Mouse (Mus musculus) neural tube, embryonic 15.5 days (tissue): ENCODE results near the gene Camta1. TPM values are rescaled to one million over a fixed set of nuclear protein-coding genes. Genes with fewer than 3 reads are reported as not detected.

Experiments used
- ATAC-seq: fragments of 200-750 bp; cut with Nextera tagmentation; 2 replicates; pipeline ENCODE4 v1.8.0; 2017; ENCODE audit warnings: mild to moderate bottlenecking, moderate TSS enrichment, moderate library complexity; ENCODE audit not compliant: low FRiP score
- H3K27ac ChIP-seq: fragments of 300-500 bp; sonication (generic); replicated peaks from 2 replicates; pipeline ENCODE4 v1.5.1; 2015; ENCODE audit warnings: mild to moderate bottlenecking, inconsistent platforms
- H3K27me3 ChIP-seq: fragments of 300-500 bp; sonication (generic); replicated peaks from 2 replicates; pipeline ENCODE4 v1.6.1; 2015; ENCODE audit warnings: inconsistent platforms
- H3K36me3 ChIP-seq: fragments of 300-500 bp; sonication (generic); 2 replicates; pipeline ENCODE4 v1.6.1; 2015; ENCODE audit warnings: inconsistent platforms
- H3K4me1 ChIP-seq: fragments of 300-500 bp; sonication (generic); 2 replicates; pipeline ENCODE4 v1.6.1; 2015; ENCODE audit warnings: inconsistent platforms
- H3K4me2 ChIP-seq: fragments of 300-500 bp; sonication (generic); 2 replicates; pipeline ENCODE4 v1.6.1; 2015; ENCODE audit warnings: inconsistent platforms, mild to moderate bottlenecking, moderate library complexity
- H3K4me3 ChIP-seq: fragments of 300-500 bp; sonication (generic); replicated peaks from 2 replicates; pipeline ENCODE4 v1.5.1; 2015; ENCODE audit warnings: mild to moderate bottlenecking, inconsistent platforms
- H3K9ac ChIP-seq: fragments of 300-500 bp; sonication (generic); replicated peaks from 2 replicates; pipeline ENCODE4 v1.6.1; 2015; ENCODE audit warnings: mild to moderate bottlenecking, inconsistent platforms
- H3K9me3 ChIP-seq: fragments of 300-500 bp; sonication (generic); replicated peaks from 2 replicates; pipeline ENCODE4 v1.6.1; 2016; ENCODE audit warnings: inconsistent platforms
- WGBS: fragments of 180-500 bp; shearing (Covaris S2); methylation state at CpG from one replicate; pipeline ENCODE4 v1.1.7; 2015; ENCODE audit warnings: mixed read lengths; 5-methylcytosine and 5-hydroxymethylcytosine counted together
- polyA plus RNA-seq: library from polyadenylated mRNA; unstranded; fragments of >200 nt; fragmentation: Nextera tagmentation; extraction: Ambion mirVana; gene quantifications from 2 replicates; pipeline ENCODE4 v1.2.1, GENCODE M21; 2015

Camta1 gene
- 158 and 161 TPM in 2 replicates for polyA plus RNA-seq

- Histone ChIP-seq H3K36me3 (no peaks in the 10 kb centered on the region), H3K4me3 (peak within 1 kb of the TSS; percentile 74), H3K4me1 (peaks cover 45% of the 10 kb centered on the region), H3K9ac (peak within 1 kb of the TSS; percentile 87), H3K9me3 (no peaks in the 10 kb centered on the region), H3K27me3 (no peaks in the 10 kb centered on the region; the same call in 1 of the 2 replicates), H3K27ac (peak within 1 kb of the TSS; percentile 95), H3K4me2 (peak within 1 kb of the TSS; percentile 94)
- WGBS = under 1% methylated on average over 83 of the region's 85 CpGs
- ATAC-seq = peak; percentile 97
These were observed at the start of gene Camta1 for GRCm38 (mm10) chr4:151861806-151862739. Camta1 (minus strand) TSS chr4:151861876.

GRCm38 (mm10) chr4:151908809-151909208, 47.1 kb upstream of the Camta1 start:
- Histone ChIP-seq H3K27me3 (no peaks in the 10 kb centered on the region), H3K4me2 (no peak overlapping the region), H3K9me3 (no peaks in the 10 kb centered on the region), H3K4me3 (no peak overlapping the region), H3K36me3 (no peaks in the 10 kb centered on the region), H3K4me1 (peaks cover 10% of the 10 kb centered on the region; the same call in 1 of the 2 replicates), H3K9ac (no peak overlapping the region), H3K27ac (no peak overlapping the region)
- ATAC-seq = no peak
- 73% methylated on average over 8 of the region's 8 CpGs for WGBS

- Histone ChIP-seq H3K4me2 (no peak overlapping the region), H3K9ac (no peak overlapping the region), H3K36me3 (no peaks in the 10 kb centered on the region), H3K27me3 (no peaks in the 10 kb centered on the region), H3K4me3 (no peak overlapping the region), H3K27ac (no peak overlapping the region), H3K4me1 (peaks cover 10% of the 10 kb centered on the region; the same call in 1 of the 2 replicates), H3K9me3 (no peaks in the 10 kb centered on the region)
- 69% methylated on average over 26 of the region's 26 CpGs for WGBS
- ATAC-seq = no peak
These were observed 46.1 kb upstream of the Camta1 start for GRCm38 (mm10) chr4:151907577-151908343.

- H3K36me3 ChIP-seq = no peaks in the 10 kb centered on the region
- no peak overlapping the region for H3K4me2 ChIP-seq
- H3K9me3 ChIP-seq = no peaks in the 10 kb centered on the region
- no peak for ATAC-seq
- peaks cover 10% of the 10 kb centered on the region; the same call in 1 of the 2 replicates for H3K4me1 ChIP-seq
- H3K9ac ChIP-seq = no peak overlapping the region
- no peak overlapping the region for H3K27ac ChIP-seq
- H3K27me3 ChIP-seq = no peaks in the 10 kb centered on the region
- WGBS = 72% methylated on average over 4 of the region's 4 CpGs
- H3K4me3 ChIP-seq = no peak overlapping the region
These were observed 43.9 kb upstream of the Camta1 start for GRCm38 (mm10) chr4:151905621-151906020.

GRCm38 (mm10) chr4:151904098-151904497, 42.4 kb upstream of the Camta1 start:
- no peaks in the 10 kb centered on the region for H3K27me3 ChIP-seq
- no peak overlapping the region for H3K27ac ChIP-seq
- no peaks in the 10 kb centered on the region for H3K9me3 ChIP-seq
- no peak for ATAC-seq
- peaks cover 10% of the 10 kb centered on the region; the same call in 1 of the 2 replicates for H3K4me1 ChIP-seq
- no peaks in the 10 kb centered on the region for H3K36me3 ChIP-seq
- H3K9ac ChIP-seq = no peak overlapping the region
- no peak overlapping the region for H3K4me2 ChIP-seq
- H3K4me3 ChIP-seq = no peak overlapping the region
- 63% methylated on average over 11 of the region's 11 CpGs for WGBS

GRCm38 (mm10) chr4:151902689-151903241, 41.1 kb upstream of the Camta1 start:
- ATAC-seq = no peak
- no peak overlapping the region for H3K27ac ChIP-seq
- 65% methylated on average over 14 of the region's 14 CpGs for WGBS
- H3K4me3 ChIP-seq = no peak overlapping the region
- H3K4me1 ChIP-seq = peaks cover 12% of the 10 kb centered on the region
- H3K27me3 ChIP-seq = no peaks in the 10 kb centered on the region
- H3K36me3 ChIP-seq = no peaks in the 10 kb centered on the region
- H3K9me3 ChIP-seq = no peaks in the 10 kb centered on the region
- no peak overlapping the region for H3K4me2 ChIP-seq
- no peak overlapping the region for H3K9ac ChIP-seq

GRCm38 (mm10) chr4:151902046-151902688, 40.5 kb upstream of the Camta1 start:
- Histone ChIP-seq H3K27ac (no peak overlapping the region), H3K4me2 (no peak overlapping the region), H3K36me3 (no peaks in the 10 kb centered on the region), H3K4me3 (no peak overlapping the region), H3K27me3 (no peaks in the 10 kb centered on the region), H3K9me3 (no peaks in the 10 kb centered on the region), H3K4me1 (peaks cover 11% of the 10 kb centered on the region), H3K9ac (no peak overlapping the region)
- 85% methylated on average over 17 of the region's 17 CpGs for WGBS
- ATAC-seq = no peak

- ATAC-seq = no peak
- Histone ChIP-seq H3K27ac (no peak overlapping the region), H3K4me2 (no peak overlapping the region), H3K36me3 (no peaks in the 10 kb centered on the region), H3K4me1 (peaks cover 10% of the 10 kb centered on the region), H3K27me3 (no peaks in the 10 kb centered on the region), H3K9me3 (no peaks in the 10 kb centered on the region), H3K4me3 (no peak overlapping the region), H3K9ac (no peak overlapping the region)
- WGBS = 73% methylated on average over 11 of the region's 11 CpGs
These were observed 39.7 kb upstream of the Camta1 start for GRCm38 (mm10) chr4:151901422-151901821.

GRCm38 (mm10) chr4:151900735-151901134, 39.1 kb upstream of the Camta1 start:
- no peak overlapping the region for H3K27ac ChIP-seq
- 64% methylated on average over 6 of the region's 6 CpGs for WGBS
- no peak overlapping the region for H3K4me3 ChIP-seq
- no peaks in the 10 kb centered on the region for H3K9me3 ChIP-seq
- H3K4me1 ChIP-seq = peaks cover 6% of the 10 kb centered on the region
- no peak overlapping the region for H3K4me2 ChIP-seq
- ATAC-seq = no peak
- no peak overlapping the region for H3K9ac ChIP-seq
- H3K36me3 ChIP-seq = no peaks in the 10 kb centered on the region
- no peaks in the 10 kb centered on the region for H3K27me3 ChIP-seq

- 75% methylated on average over 11 of the region's 11 CpGs for WGBS
- H3K4me1 ChIP-seq = peaks cover 6% of the 10 kb centered on the region
- H3K9ac ChIP-seq = no peak overlapping the region
- no peaks in the 10 kb centered on the region for H3K27me3 ChIP-seq
- no peak overlapping the region for H3K4me2 ChIP-seq
- no peak for ATAC-seq
- no peaks in the 10 kb centered on the region for H3K9me3 ChIP-seq
- no peaks in the 10 kb centered on the region for H3K36me3 ChIP-seq
- H3K4me3 ChIP-seq = no peak overlapping the region
- H3K27ac ChIP-seq = no peak overlapping the region
These were observed 38.2 kb upstream of the Camta1 start for GRCm38 (mm10) chr4:151899707-151900384.
